Mouse (Mus musculus): ENCODE measurements around the gene Gm7247. TPM values are rescaled to one million over a fixed set of nuclear protein-coding genes. Genes with fewer than 3 reads are reported as not detected.
"Not testable (repeated sequence)": the region's sequence is repeated elsewhere in the genome, so short reads cannot be mapped to it uniquely, and the experiment has no call there.

Gm7247 gene
- total RNA-seq (2021): not detected
- long read RNA-seq, experiment 1: 0 reads
- long read RNA-seq, experiment 2: 0 reads

DNA sequence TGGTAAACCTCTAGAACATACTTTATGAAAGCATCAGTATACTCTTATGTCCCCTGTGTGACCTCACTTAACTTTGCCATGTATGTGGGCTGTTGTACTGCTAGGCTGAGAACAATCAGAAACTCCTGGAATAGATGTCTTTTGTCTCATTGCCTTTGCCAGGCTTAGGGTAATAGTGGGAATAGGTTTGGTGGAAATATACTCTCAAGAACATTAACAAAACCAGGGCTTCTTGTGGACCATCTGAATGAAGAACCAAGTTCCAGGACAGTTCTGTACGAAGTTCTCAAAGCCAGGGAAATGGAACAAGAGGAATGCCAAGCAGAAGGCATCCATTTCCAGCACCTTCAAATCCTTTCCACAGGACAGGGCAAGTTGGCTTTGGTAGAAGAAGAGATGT lies at the start of gene Gm7247:
Gene Gm7247 (plus strand): TSS at position 301 of the 400 bp plus-strand sequence.
- DNase-seq (ENCODE audit: low spot score in 2 of 2): no peak

DNA sequence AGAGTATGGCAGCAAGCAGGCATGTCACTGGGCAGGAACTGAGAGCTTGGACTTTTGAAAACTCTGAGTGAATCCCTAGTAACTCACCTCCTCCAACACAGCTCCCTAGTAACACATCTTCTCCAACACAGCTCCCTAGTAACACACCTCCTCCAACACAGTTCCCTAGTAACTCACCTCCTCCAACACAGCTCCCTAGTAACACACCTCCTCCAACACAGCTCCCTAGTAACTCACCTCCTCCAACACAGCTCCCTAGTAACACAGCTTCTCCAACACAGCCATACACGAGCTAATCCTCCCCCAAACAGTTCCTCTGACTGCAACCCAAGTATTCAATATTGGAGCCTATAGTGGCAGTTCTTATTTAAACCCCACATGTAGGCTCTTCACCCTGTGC lies 37.6 kb upstream of the Gm7247 start:
- no peak for DNase-seq (ENCODE audit: low spot score in 2 of 2)

DNA sequence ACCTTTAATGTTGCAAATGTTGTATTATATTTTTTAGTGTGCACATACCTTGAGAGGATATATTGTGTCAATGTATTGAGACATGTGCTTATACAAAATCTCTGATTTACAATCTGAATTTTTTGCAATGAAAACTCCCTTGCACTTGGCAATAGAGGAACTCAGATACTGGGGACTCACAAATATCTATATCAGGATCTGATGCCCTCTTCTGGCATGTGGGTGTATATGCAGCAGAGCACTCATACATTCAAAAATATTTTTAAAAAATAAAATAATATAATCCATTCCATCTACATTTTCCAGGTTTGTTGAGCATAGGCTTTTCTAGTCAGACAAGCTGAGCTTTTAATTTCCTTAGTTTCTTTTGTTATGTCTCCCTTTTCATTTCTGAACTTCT lies 15.5 kb upstream of the Gm7247 start:
- DNase-seq (ENCODE audit: low spot score in 2 of 2): no peak

DNA sequence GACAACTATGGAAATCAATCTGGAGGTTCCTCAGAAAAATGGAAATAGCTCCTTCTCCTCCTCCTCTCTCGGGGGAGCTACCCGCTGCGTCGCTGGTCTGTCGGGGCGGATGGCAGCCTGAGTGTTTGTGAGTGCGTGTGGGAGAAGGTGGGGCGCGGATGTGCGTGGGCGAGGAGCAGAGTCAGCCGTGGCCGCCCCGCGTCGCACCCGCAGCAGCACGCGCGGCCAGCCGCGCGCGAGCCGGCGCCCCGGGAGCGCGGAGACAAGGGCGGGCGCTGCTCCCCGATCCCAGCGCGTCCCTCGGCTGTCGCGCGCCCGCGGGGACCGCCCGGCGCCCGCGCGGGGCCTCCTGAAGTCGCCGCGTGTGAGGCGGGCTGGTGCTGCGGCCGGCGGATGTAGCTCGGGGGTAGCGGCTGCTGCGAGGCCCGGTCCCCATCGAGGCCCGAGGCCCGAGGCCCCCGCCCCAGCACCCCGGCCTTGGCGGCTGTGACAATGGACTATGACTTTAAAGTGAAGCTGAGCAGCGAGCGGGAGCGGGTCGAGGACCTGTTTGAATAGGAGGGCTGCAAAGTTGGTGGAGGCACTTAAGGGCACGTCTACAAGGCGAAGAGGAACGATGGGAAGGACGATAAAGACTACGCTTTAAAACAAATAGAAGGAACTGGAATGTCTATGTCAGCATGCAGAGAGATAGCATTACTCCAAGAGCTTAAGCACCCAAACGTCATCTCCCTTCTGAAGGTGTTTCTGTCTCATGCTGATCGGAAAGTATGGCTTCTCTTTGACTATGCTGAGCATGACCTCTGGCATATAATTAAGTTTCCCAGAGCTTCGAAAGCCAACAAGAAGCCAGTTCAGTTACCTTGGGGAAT lies 3.2 kb upstream of the Gm7247 start:
- peak; percentile 62 to 74 for DNase-seq (ENCODE audit: low spot score in 2 of 2)

DNA sequence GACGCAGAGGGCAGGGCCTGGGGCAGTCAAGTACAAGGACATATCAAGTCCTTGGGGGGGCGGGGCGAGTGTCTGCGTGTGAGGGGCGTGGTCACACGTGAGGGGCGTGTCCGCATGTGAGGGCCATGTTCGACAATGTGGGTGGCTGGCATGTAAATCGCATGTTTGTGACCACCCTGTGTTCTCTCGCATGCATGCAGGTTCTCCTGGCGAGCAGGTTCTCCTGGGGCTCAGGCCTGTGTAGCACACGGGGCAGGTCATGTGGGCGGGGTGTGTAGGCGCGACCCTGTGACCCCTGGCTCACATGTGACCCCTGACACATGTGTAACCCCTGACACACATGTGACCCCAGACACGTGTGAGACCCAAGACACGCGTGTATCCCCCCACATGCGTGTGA lies 21.2 kb downstream of the Gm7247 start:
- no peak for DNase-seq (ENCODE audit: low spot score in 2 of 2)

DNA sequence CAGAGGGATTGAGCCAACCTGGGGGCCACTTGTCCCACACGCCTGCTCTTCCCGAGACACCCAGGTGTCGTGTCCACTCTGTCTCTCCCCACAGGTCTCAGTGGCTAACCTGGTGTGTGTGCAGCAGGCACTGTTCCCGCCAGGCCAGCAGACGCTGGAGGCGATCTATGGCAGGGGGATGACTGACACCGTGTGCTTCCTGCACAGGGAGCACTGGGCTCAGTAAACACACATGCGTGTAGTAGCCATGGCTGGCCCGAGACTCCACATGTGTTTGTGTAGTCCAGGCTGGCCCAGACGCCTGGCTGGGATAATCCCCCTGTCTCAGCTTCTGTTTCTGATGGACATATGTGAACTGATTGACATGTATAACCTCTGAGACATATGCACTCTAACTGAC lies 22.8 kb downstream of the Gm7247 start:
- no peak for DNase-seq (ENCODE audit: low spot score in 2 of 2)

DNA sequence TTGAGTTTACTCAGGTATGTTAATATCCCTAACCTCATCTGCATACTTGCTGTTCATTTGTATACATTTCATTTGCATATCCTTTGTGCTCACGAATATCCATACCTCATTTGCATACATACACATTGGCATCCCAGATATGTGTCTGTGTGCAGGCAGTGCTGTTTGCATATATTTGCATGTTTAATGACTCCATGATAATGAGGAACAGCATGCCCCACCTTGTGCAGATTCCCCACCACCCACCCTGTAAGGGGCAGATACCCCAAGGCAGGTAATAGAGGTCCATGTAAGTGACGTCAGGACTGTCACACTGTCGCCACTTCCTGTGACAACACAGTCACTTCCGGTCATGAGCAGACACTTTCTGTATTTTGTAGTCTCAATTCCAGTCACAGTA lies 24.2 kb downstream of the Gm7247 start:
- DNase-seq (ENCODE audit: low spot score in 2 of 2): no peak

DNA sequence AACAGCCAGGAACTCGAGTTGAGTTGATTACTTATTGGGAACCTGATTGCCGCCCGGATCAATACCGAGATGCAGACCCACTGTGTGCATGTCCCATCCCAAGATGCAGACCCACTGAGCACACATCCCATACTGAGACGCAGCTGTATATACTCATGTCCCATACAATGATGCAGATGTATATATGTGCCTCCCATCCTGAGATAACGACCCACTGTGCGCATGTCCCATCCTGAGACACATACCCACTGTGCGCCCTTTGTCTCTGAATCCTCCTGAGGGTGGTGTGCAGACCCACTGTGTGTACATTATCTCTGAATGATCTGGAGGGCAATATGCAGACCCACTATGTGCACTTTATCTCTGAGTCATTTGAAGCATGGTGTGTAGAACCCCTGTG lies 26.2 kb downstream of the Gm7247 start:
- no peak for DNase-seq (ENCODE audit: low spot score in 2 of 2)

DNA sequence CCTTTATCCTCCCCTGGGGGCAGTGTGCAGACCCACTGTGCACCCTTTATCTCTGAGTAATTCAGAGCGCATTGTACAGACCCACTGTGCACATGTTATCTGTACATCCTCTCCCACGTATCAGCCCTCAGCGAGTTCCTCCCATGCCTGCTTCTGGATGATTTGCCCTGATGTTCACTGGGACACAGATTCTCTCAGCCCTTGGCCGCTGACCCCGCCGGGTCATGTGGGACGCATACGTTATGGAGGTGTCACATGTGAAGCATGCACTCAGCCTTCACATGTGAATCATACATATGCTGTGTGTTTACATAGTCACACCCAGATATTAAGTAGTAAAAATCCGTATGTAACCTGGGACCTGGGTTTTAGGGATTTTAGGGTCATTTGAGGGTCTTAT lies 26.7 kb downstream of the Gm7247 start:
- no peak for DNase-seq (ENCODE audit: low spot score in 2 of 2)

DNA sequence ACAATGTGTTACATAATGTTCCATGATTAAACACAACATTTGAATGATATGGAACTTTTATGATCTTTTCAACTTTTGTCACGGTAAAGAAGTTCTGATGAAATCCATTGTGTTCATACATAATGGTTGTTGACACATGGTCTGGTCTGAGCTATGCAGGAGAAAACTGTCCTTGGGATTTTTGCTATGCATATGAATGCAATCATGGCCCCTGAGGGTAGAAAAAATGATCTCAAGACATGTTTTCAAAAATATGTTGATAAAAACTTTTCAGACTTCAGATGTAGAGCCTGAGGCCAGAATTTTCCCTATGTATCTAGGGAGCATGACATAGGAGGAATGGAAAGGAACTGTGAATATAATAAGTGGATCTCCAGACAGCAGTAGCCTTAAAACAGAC lies 49.0 kb downstream of the Gm7247 start, which contains the start of gene Vmn2r88:
Gene Vmn2r88 (plus strand): TSS at position 301 of the 400 bp plus-strand sequence.
- DNase-seq (ENCODE audit: low spot score in 2 of 2): no peak

DNA sequence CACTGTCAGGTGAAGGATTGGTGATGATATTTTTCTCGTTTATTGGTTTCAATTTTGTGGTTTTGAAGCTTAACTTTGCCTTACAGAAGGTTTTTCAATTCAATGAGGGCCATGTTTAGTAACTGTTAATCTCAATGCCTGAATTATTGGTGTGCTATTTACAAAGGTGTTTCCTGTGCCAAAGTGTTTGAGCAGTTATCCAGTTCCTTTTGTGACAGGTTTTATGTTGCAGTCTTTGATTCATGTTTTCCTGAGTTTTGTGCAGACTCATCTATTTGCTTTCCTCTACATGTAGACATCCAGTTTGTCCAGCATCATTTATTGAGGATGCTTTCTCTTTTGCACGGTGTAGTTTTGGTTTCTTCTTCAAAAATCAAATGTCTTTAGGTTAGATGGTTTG lies 62.3 kb downstream of the Gm7247 start:
- no peak for DNase-seq (ENCODE audit: low spot score in 2 of 2)

DNA sequence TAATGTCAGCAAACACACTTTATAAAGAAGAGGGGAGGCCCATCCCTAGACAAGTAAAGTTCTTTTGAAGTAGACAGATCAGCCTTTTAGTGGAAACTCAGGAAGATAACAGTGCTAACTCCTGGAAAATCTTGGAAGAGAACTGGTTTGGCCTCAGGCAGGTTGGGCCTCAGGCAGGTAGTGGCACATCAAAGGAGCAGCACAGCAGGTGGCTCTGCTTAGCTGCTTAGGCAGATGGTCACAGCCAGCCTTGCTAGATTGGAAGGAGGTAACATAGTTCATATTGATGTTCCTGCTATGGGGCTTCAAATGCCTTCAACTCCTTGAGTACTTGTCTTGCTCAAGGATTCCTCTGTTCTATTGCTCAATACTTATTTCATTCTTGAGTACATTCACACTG lies 68.6 kb downstream of the Gm7247 start:
- not testable (repeated sequence) for DNase-seq (ENCODE audit: low spot score in 2 of 2)

DNA sequence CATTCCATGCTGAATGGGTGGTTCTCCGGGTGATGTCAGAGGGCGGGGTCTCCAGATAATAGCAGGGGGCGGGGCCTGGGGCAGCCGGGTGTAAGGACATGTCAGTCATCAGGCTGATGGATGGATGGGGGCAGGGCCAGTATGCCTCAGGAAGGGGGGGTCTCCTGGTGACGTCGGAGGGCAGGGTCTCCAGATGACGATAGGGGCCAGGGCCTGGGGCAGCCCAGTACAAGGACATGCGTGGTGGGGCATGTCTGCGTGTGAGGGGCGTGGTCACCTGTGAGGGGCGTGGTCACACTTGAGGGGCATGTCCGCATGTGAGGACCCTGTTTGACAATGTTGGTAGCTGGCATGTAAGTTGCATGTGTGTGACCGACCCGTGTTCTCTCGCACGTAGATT lies 73.0 kb downstream of the Gm7247 start:
- DNase-seq (ENCODE audit: low spot score in 2 of 2): no peak

DNA sequence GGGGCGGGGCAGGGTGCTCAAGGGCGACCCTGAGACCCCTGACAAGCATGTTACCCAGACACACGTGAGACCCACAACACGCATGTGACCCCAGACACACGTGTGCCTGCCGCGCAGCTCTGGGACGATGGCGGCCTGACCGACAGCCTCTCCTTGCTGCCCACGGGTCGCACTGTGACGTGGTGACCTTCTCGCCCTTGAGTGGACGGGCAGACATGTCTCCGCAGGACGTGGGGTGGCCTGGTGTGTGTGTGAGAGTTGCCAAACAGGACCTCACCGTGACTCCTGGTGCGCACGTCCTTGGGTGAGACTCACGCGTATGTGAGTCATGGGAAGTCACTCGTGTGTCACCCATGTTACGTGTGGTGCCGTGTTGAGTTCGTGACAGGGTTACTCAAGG lies 73.5 kb downstream of the Gm7247 start:
- no peak for DNase-seq (ENCODE audit: low spot score in 2 of 2)

DNA sequence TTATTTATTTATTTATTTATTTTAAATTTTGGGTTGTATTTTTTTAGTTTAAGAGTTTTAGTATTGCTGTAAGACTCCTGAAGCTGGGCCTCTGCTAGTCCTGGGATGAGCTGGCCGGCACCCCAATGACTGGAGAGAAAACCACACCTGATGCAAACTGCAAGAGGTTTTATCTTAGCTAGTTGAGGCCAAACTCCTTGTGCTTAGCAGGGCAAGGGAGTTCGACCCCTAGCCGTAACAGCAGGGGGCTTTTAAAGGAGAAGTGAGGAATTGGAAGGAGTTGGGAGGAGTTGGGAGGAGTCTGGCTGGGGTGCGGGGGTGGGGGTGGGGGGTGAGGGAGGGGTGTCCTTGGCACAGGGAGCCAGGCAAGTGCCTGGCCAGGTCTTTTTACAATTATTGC lies 77.4 kb downstream of the Gm7247 start:
- DNase-seq (ENCODE audit: low spot score in 2 of 2): no peak

DNA sequence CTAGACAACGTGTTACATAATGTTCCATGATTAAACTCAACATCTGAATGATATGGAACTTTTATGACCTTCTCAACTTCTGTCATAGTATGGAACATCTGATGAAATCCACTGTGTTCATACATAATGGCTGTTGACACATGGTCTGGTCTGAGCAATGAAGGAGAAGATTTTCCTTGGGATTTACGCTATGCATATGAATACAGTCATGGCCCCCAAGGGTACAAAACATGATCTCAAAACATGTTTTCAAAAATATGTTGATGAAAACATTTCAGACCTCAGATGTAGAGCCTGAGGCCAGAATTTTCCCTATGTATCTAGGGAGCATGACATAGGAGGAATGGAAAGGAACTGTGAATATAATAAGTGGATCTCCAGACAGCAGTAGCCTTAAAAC lies 90.0 kb downstream of the Gm7247 start, which contains the start of gene Vmn2r89:
Gene Vmn2r89 (plus strand): TSS at position 301 of the 400 bp plus-strand sequence.
- DNase-seq (ENCODE audit: low spot score in 2 of 2): not testable (repeated sequence)

DNA sequence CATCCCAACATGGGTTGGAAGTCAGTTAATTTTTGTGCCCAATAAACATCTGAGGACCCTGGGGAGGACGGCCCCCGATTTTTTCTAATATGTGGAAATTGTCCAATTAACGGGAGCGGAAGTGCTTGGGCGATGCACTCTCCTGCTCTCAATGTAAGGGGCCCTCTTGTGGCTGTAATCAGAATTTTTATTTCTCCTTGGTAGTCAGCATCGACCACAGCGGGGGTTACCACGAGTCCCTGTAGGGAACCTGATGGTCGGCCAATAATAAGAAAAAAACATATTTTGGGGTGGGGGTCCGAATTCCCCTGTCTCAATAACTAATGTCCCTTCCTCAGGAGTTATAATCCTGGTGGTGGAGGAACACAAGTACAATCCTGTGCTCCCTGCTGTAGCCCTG lies 118.7 kb downstream of the Gm7247 start:
- not testable (repeated sequence) for DNase-seq (ENCODE audit: low spot score in 2 of 2)

DNA sequence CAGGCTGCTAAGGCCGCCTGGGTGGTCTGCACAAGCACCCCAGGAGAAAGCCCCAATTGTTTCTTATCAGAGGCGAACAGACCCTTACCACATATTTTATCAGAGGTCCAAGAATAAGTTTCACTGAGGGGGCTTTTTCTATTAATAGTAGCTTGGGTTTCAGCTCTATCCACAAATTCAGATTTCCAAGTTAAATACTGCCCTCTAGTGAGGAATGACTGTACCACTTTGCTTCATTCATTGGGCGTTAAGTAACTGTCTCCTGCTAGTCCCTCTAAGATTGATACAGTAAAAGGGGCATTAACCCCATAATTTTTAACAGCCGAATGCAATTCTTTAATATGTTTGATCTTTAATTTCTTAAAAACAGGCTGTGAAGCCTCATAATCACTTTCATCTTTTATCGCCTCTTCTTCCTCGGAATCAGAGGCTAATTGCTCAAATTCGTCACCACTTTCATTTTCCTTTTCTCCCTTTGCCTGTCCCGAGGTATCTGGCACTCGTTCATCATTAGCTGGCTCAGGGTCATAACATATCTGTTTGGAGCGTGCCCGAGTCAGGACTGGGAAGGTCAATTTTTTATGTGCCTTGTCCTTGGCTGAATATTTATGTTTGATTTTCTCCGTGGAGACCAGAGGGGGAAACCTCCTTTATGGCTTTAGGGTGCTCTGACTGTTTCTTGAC lies 119.9 kb downstream of the Gm7247 start:
- not testable (repeated sequence) for DNase-seq (ENCODE audit: low spot score in 2 of 2)

DNA sequence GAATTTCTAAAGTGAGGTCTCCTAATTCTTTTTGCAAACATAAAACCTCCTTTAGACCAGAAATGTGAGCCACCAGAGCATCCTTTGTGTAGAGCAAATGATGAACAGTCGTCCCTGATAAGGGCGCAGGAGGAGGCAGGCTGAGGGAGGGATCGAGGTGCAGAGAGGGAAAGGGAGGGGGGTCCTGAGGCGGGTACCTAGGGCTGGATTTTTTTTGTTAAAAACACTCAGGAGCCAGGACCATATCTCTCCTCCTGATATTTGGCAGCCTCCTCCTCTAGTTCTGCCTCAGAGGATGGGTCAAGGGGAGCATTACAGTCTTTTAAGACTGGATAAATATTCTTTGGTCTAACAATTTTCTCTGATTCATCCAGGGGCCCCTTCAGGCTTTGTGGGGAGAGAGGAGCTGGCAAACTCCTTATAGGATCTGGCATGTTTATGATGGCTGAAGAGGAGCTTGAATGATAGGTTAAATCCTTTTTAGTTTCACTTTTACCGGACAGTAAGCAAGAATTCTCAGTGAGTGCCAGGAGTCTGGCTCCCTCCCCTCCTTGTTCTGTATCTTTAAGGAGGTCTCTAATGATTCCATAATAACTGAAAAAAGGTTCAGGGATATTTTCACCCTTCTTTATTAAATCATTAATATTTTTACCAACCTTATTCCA lies 120.6 kb downstream of the Gm7247 start:
- DNase-seq (ENCODE audit: low spot score in 2 of 2): no peak

DNA sequence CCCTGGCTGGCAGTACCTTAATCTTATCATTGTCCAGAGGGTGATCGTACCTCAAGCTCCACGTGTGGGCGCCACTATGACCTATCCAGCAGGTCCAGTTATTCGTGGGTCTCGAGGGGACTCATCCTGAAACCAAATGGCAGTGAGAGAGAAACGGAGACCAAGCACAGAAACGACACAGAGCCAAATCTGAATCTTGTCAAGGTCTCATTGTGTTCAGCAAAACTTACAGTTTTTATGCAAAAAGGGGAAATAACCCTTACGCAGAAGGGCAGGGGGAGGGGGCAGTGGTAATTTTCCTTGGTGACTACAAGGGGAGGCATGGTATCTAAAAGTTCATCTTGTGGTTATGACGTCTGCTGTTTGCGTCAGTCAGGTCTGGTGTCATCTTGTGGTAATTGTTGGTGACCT lies 121.4 kb downstream of the Gm7247 start:
- not testable (repeated sequence) for DNase-seq (ENCODE audit: low spot score in 2 of 2)

DNA sequence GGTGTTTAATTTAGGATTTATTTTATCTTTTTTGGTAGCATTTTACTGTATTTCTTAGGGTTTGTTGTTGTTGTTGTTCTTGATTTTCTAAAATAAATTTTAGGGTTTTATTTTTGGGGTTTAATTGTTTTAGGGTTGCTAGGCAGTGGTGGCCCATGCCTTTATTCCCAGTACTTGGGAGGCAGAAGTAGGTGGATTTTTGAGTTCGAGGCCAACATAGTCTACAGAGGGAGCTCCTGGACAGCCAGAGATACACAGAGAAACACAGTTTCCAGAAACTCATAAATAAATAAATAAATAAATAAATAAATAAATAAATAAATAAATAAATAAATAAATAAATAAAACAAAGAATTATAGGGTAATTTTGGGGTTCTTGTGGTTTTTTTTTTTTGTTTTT lies 122.1 kb downstream of the Gm7247 start:
- no peak for DNase-seq (ENCODE audit: low spot score in 2 of 2)

DNA sequence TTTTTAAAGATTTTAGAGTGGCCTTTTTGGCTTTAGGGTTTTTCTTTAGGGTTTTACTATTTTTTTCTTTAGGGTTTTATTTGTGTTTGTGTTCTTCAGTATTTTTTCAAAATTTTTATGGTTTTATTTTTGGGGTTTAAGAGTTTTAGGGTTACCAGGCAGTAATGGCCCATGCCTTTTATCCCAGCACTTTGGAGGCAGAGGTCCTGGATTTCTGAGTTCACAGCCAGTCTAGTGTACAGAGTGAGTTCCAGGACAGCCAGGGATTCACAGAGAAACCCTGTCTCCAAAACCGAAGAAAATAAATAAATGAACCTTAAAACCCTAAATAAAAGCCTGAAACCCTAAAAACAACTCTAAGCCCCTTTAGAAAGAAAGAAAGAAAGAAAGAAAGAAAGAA lies 124.6 kb downstream of the Gm7247 start:
- no peak for DNase-seq (ENCODE audit: low spot score in 2 of 2)
